Mouse (Mus musculus): Measurements from ENCODE around the gene Ndufa13.
A peak's percentile ranks its signal among the peaks of the same experiment; 100 is the strongest.
"Not testable (repeated sequence)": the region's sequence is repeated elsewhere in the genome, so short reads cannot be mapped to it uniquely, and the experiment has no call there.

Ndufa13 gene

GRCm38 (mm10) chr8:69902163-69903062 is at the start of gene Ndufa13, which contains the start of the genes Tssk6 and Yjefn3:
Gene Ndufa13, minus strand, starts transcription at chr8:69902558.
Gene Tssk6, plus strand, starts transcription at chr8:69902184.
Gene Yjefn3, minus strand, starts transcription at chr8:69902712.
- no peak for DNase-seq (ENCODE audit: low spot score in 2 of 2)

GRCm38 (mm10) chr8:69950300-69950699 is 47.9 kb upstream of the Ndufa13 start:
- DNase-seq (ENCODE audit: low spot score in 2 of 2), result no peak

- DNase-seq (ENCODE audit: low spot score in 2 of 2), result not testable (repeated sequence)
Measured at GRCm38 (mm10) chr8:69942495-69942894, 40.1 kb upstream of the Ndufa13 start.

GRCm38 (mm10) chr8:69940386-69940785 is 38.0 kb upstream of the Ndufa13 start:
- no peak for DNase-seq (ENCODE audit: low spot score in 2 of 2)

GRCm38 (mm10) chr8:69939633-69940032 is 37.3 kb upstream of the Ndufa13 start:
- no peak for DNase-seq (ENCODE audit: low spot score in 2 of 2)

GRCm38 (mm10) chr8:69938245-69938982 is 36.1 kb upstream of the Ndufa13 start:
- DNase-seq (ENCODE audit: low spot score in 2 of 2), result no peak

DNA sequence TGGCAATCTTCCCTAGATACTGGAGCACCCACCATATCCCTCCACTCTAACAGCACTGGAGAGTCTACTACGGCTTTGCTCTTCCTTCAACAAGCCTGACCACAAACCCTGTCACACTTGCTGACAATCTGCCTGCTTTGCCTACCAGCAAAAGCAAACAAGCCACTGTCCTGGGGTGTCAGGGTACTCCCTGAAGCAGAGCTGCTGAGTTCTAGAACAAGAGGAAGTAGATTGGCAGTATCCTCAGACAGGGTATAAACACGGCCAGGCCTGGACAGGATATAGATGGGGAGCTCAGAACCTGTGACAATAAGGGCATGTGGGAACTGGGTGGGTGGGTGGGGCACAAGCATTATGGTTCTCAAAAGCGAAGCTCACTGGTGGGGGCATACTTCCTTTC is 35.1 kb upstream of the Ndufa13 start:
- DNase-seq (ENCODE audit: low spot score in 2 of 2), result no peak

DNA sequence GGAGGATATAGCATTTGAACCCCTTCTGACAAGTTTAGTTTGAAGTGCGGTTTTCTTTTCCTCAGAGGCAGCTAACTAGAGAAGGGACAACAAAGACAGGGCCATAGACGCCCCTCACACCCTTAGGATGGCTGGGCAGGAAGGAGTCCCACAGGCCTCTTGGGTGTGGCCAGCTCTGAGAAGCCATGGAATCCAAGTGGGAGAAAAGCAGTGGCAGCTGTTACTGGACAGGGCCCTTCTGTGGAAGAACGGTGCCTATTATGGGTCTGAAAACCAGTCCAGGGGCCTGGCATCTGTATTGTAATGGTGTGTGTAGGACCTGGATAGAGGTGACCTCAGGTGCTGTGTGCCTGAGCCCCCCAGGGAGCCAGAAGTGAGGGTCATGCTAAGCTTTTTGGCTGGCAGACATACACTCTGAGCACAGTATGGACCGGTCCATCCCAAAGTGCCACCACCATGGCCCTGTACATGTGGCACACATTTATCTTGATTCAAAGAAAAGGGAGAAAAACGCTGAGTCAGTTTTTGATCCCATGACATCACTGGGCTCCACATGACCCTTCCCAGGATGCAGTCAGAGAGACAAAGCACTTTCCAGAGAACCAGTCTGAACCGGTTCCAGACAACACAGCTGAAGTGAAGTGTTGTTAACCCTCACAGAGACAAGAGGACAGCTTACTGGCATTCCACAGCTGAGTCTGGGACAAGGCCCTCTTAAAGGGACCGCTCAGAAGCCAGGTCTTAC is 33.9 kb upstream of the Ndufa13 start:
- DNase-seq (ENCODE audit: low spot score in 2 of 2), result no peak

GRCm38 (mm10) chr8:69935431-69935830 is 33.1 kb upstream of the Ndufa13 start:
- DNase-seq (ENCODE audit: low spot score in 2 of 2), result no peak

- DNase-seq (ENCODE audit: low spot score in 2 of 2), result no peak
Measured at GRCm38 (mm10) chr8:69934582-69934981, 32.2 kb upstream of the Ndufa13 start.

DNA sequence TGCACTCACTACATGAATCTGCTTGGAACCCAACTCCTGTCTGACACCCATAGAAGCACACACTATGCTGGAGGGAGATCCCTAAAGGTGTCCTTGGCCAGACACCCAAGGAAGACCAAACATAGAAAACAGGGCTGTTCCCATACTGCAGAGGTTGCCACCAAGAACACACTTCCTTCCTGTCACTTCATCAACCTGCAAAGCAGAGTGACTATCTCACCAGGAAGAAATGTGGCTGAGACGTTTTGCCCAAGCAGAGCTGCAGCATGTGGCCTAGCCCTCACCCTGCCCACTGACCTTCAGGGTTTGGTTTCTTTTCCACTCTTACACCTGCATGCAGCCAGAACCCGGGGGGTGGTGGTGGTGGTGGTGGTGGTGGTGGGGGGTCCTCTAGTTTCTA is 31.5 kb upstream of the Ndufa13 start:
- no peak for DNase-seq (ENCODE audit: low spot score in 2 of 2)

DNA sequence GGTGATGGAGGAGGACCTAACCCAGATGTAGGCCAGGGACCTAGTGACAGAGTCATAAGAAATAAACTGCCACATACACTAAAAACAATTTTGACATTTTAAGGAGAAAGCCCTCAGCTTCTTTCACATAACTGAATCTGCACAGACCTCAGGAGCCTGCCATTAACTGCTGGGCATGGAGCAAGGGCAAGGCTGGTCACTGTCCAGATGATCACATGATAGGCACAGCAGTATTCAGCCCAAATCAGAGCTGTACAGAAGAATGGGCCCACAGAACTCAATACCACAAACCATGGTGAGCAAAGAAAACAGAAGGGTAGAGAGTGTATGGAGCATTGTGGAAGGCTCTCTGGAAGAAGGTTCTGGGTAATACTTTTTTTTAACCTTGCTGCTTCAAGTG is 24.5 kb upstream of the Ndufa13 start:
- no peak for DNase-seq (ENCODE audit: low spot score in 2 of 2)

DNA sequence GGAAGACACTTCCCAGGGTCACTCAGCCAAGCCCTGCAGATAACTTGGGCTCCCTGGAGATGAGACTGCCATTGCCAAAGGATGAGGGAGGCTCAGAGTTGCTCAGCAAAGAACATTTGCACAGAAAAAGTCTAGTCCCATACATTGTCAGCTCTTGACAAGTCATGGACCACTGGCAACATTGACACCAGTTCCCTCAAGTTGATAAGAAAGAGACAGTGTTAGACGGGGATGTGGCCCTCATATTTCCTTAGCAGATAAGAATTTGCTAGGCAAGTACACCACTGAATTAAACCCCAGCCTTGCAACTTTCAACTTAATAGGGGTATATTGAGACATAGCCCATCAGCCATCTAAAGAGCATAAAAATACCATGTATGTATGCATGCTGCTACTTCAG is 21.6 kb upstream of the Ndufa13 start:
- no peak for DNase-seq (ENCODE audit: low spot score in 2 of 2)

DNA sequence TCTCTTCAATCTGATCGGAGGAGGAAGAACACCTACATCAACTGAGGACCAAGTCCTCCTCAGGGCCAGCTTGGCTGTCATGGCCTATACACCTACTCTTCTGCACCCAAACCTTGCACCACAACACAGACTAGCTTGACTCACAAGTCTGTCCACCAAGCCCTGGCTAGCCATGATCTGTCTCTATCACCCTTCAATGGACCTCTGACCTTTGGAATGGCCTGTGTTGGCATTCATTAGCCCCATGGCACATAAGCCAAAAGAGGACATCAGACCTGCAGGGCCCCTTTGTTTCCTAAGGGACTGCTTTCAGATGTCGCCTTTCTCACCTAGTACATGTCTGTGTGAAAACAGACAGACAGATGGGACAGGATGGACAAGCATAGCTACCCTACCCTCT is 18.8 kb upstream of the Ndufa13 start:
- DNase-seq (ENCODE audit: low spot score in 2 of 2), result no peak

GRCm38 (mm10) chr8:69919876-69920662 is 17.7 kb upstream of the Ndufa13 start:
- DNase-seq (ENCODE audit: low spot score in 2 of 2), result no peak

- peak; percentile 75 to 89 for DNase-seq (ENCODE audit: low spot score in 2 of 2)
Measured at GRCm38 (mm10) chr8:69919010-69919409, 16.7 kb upstream of the Ndufa13 start.

GRCm38 (mm10) chr8:69918506-69918905 is 16.1 kb upstream of the Ndufa13 start:
- no peak for DNase-seq (ENCODE audit: low spot score in 2 of 2)

DNA sequence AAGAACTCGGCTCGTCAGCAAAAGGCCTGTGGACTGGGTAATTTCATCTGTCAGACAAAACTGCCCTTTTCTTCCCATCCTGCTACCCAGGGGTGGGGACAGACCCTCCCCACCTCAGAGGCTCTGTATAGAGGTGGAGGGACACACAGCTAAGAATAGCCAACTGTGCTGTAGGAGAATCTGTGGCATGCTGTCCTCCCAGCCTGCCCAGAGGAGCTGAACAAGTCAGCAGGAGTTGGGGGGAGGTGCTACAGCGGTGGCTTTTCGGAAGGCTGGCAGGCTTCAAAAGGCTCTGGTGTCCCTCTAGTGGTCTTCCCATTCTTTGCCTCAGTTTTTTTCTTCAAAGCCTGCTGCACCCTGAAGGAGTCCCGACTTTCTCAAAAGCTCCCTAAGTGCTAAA is 13.4 kb upstream of the Ndufa13 start:
- peak; percentile 46 to 57 for DNase-seq (ENCODE audit: low spot score in 2 of 2)

DNA sequence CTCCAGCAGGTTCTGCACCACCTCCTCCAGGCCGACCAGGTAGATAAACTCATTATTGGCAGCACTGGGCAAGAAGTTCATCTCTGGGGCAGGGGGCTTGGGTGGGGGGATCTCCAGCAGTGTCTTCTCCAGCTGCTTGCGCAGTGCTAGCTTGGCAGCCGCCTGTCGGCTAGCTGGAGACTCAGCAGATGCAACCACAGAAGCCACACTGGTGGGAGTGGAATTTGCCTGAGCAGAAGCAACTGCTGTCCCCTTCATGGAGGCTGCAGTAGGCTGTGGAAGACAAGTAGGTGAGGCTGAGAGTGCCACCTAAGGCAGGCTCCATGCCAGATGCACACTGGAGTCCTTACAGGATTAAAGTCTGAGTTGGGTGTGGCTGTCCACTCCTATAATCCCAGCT is 12.2 kb upstream of the Ndufa13 start:
- no peak for DNase-seq (ENCODE audit: low spot score in 2 of 2)

- peak in 1 of 2 experiments; percentile 50 for DNase-seq (ENCODE audit: low spot score in 2 of 2)
Measured at GRCm38 (mm10) chr8:69912478-69913074, 10.2 kb upstream of the Ndufa13 start.

DNA sequence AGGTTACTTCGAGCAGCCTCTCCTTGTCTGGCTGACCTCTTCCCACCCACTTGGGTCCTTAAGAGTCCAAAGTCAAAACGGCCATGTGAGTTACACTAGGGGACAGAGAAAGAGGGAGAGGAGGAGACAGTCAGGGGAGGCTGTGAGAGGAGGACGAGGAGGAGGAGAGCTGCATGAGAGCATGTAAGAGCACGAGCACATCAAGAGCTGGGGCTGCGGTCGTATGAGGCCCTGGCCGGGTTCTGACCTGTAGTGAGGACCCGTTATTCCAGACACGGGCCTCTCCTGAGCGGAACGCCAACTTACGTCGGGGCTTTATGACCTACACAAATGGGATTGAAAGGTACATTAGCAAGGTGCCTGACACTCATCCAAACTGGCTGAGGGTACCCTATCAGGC is 9.6 kb upstream of the Ndufa13 start:
- no peak for DNase-seq (ENCODE audit: low spot score in 2 of 2)
